Mouse (Mus musculus): ENCODE measurements around the gene Suclg1.

GRCm38 (mm10) chr6:73211602-73212001 lies 36.6 kb upstream of the Suclg1 start:
- TF ChIP-seq CTCF (IDR thresholded peaks at IDR 0.05; ENCODE audit: control insufficient read depth, insufficient read depth, low read length), result no peak
- TF ChIP-seq POLR2A (IDR thresholded peaks at IDR 0.05; ENCODE audit: borderline replicate concordance, control insufficient read depth, low read depth, low read length), result no peak

All from bone marrow, adult 2 months (tissue).